Mouse (Mus musculus) CH12.LX (cell line): ENCODE measurements around the gene Trpc4ap. TPM values are rescaled to one million over a fixed set of nuclear protein-coding genes. Genes with fewer than 3 reads are reported as not detected.

ENCODE experiments used
- DNase-seq: peaks from one replicate; pipeline ENCODE4 v3.0.0-alpha.2; 2013; ENCODE audit errors: extremely low read depth
- H3K27ac ChIP-seq: 2 replicates; pipeline ENCODE4 v1.5.1; 2012; ENCODE audit warnings: low read depth, mild to moderate bottlenecking, control low read depth, moderate library complexity; ENCODE audit not compliant: insufficient read depth
- H3K27me3 ChIP-seq: replicated peaks from 2 replicates; pipeline ENCODE3; 2012; ENCODE audit warnings: inconsistent platforms
- H3K36me3 ChIP-seq, 2 experiments: replicated peaks in 1 of 2; 2 replicates each; pipeline versions ENCODE3 to v1.6.1; 2012; ENCODE audit warnings: inconsistent platforms in 1 of 2, low read length in 1 of 2, mild to moderate bottlenecking in 1 of 2, mixed read lengths in 1 of 2, moderate library complexity in 1 of 2; ENCODE audit not compliant: control insufficient read depth in 1 of 2, insufficient read depth in 1 of 2
- H3K4me1 ChIP-seq, 2 experiments: 2 replicates each; pipeline ENCODE4 v1.6.1; 2012; ENCODE audit warnings: inconsistent platforms in 1 of 2, moderate library complexity in 1 of 2; ENCODE audit not compliant: insufficient read depth in 2 of 2, control insufficient read depth in 1 of 2
- H3K4me2 ChIP-seq: 2 replicates; pipeline ENCODE4 v1.6.1; 2012; ENCODE audit warnings: low read depth, mild to moderate bottlenecking, control low read depth; ENCODE audit not compliant: poor library complexity, insufficient read depth, severe bottlenecking
- H3K4me3 ChIP-seq, 3 experiments: fragments of 150-350 bp in 1 of 3; sonication (generic) in 1 of 3; replicated peaks in 1 of 3; 2 replicates each; pipeline versions ENCODE3 to v1.5.1; 2011 to 2012; ENCODE audit warnings: low read depth in 2 of 3, low read length in 2 of 3, mild to moderate bottlenecking in 2 of 3, moderate library complexity in 2 of 3, control low read depth in 1 of 3, improper control_type of control experiment in 1 of 3, inconsistent platforms in 1 of 3, mixed read lengths in 1 of 3; ENCODE audit not compliant: poor library complexity in 1 of 3
- H3K79me2 ChIP-seq: replicated peaks from 2 replicates; pipeline ENCODE4 v1.6.1; 2012; ENCODE audit warnings: mild to moderate bottlenecking, moderate library complexity; ENCODE audit not compliant: control insufficient read depth, poor library complexity, insufficient read depth, severe bottlenecking; ENCODE audit errors: extremely low read depth
- H3K9ac ChIP-seq: 2 replicates; pipeline ENCODE4 v1.6.1; 2012; ENCODE audit warnings: low read depth, mild to moderate bottlenecking, control low read depth, moderate library complexity; ENCODE audit not compliant: insufficient read depth
- H3K9me3 ChIP-seq: replicated peaks from 2 replicates; pipeline ENCODE3; 2012; ENCODE audit warnings: low read length, inconsistent platforms, mixed read lengths
- BHLHE40 ChIP-seq: IDR thresholded peaks from 2 replicates; pipeline ENCODE4 v1.6.1; 2011; ENCODE audit warnings: mild to moderate bottlenecking, low read depth, low read length, improper control_type of control experiment
- E2F4 ChIP-seq: IDR thresholded peaks from 2 replicates; pipeline ENCODE4 v1.6.1; 2011; ENCODE audit warnings: low read depth, low read length, improper control_type of control experiment; ENCODE audit not compliant: insufficient replicate concordance
- ELF1 ChIP-seq: IDR thresholded peaks from 2 replicates; pipeline ENCODE4 v1.6.1; 2014; ENCODE audit warnings: low read depth, mild to moderate bottlenecking, inconsistent platforms, low read length, improper control_type of control experiment
- EP300 ChIP-seq: IDR thresholded peaks from 2 replicates; pipeline ENCODE4 v1.6.1; 2011; ENCODE audit warnings: low read length, improper control_type of control experiment
- GABPA ChIP-seq: IDR thresholded peaks from 2 replicates; pipeline ENCODE4 v1.6.1; 2012; ENCODE audit warnings: low read depth, low read length, improper control_type of control experiment, inconsistent platforms; ENCODE audit not compliant: insufficient replicate concordance
- JUN ChIP-seq: IDR thresholded peaks from 2 replicates; pipeline ENCODE4 v1.6.1; 2011; ENCODE audit warnings: low read depth, mild to moderate bottlenecking, low read length, improper control_type of control experiment, moderate library complexity; ENCODE audit not compliant: insufficient read depth
- KAT2A ChIP-seq: IDR thresholded peaks from 2 replicates; pipeline ENCODE4 v1.6.1; 2012; ENCODE audit warnings: low read length, improper control_type of control experiment, inconsistent platforms; ENCODE audit not compliant: insufficient replicate concordance
- MEF2A ChIP-seq: IDR thresholded peaks from 2 replicates; pipeline ENCODE4 v1.6.1; 2014; ENCODE audit warnings: low read depth, mild to moderate bottlenecking, inconsistent platforms, low read length, improper control_type of control experiment, borderline replicate concordance
- MXI1 ChIP-seq: IDR thresholded peaks from 2 replicates; pipeline ENCODE4 v1.6.1; 2011; ENCODE audit warnings: mild to moderate bottlenecking, low read depth, low read length, improper control_type of control experiment
- NRF1 ChIP-seq: IDR thresholded peaks from 2 replicates; pipeline ENCODE4 v1.6.1; 2014; ENCODE audit warnings: low read depth, mild to moderate bottlenecking, inconsistent platforms, low read length, improper control_type of control experiment, moderate library complexity
- PAX5 ChIP-seq: IDR thresholded peaks from 2 replicates; pipeline ENCODE4 v1.6.1; 2012; ENCODE audit warnings: low read length, inconsistent platforms, mixed read lengths
- POLR2A ChIP-seq: IDR thresholded peaks from 2 replicates; pipeline ENCODE4 v1.6.1; 2011; ENCODE audit warnings: low read depth, mild to moderate bottlenecking, improper control_type of control experiment, low read length
- POLR2AphosphoS2 ChIP-seq: IDR thresholded peaks from 2 replicates; pipeline ENCODE4 v1.6.1; 2011; ENCODE audit warnings: low read depth, low read length, improper control_type of control experiment
- RCOR1 ChIP-seq: conservative IDR thresholded peaks from 2 replicates; pipeline ENCODE4 v1.6.1; 2012; ENCODE audit warnings: low read depth, mild to moderate bottlenecking, inconsistent platforms, low read length, improper control_type of control experiment
- SMC3 ChIP-seq: IDR thresholded peaks from 2 replicates; pipeline ENCODE4 v1.6.1; 2011; ENCODE audit warnings: low read depth, low read length, improper control_type of control experiment
- TCF12 ChIP-seq: IDR thresholded peaks from 2 replicates; pipeline ENCODE4 v1.6.1; 2014; ENCODE audit warnings: low read depth, mild to moderate bottlenecking, inconsistent platforms, low read length, improper control_type of control experiment
- USF1 ChIP-seq: IDR thresholded peaks from 2 replicates; pipeline ENCODE4 v1.6.1; 2014; ENCODE audit warnings: low read depth, mild to moderate bottlenecking, inconsistent platforms, low read length, improper control_type of control experiment
- ZC3H11A ChIP-seq: IDR thresholded peaks from 2 replicates; pipeline ENCODE4 v1.6.1; 2012; ENCODE audit warnings: low read depth, mild to moderate bottlenecking, inconsistent platforms, low read length, improper control_type of control experiment
- ZKSCAN1 ChIP-seq: IDR thresholded peaks from 2 replicates; pipeline ENCODE4 v1.6.1; 2012; ENCODE audit warnings: low read depth, inconsistent platforms, low read length, improper control_type of control experiment, borderline replicate concordance
- ZMIZ1 ChIP-seq: IDR thresholded peaks from 2 replicates; pipeline ENCODE4 v1.6.1; 2012; ENCODE audit warnings: low read depth, mild to moderate bottlenecking, inconsistent platforms, low read length, improper control_type of control experiment
- ZNF384 ChIP-seq: IDR thresholded peaks from 2 replicates; pipeline ENCODE4 v1.6.1; 2012; ENCODE audit warnings: low read depth, low read length, improper control_type of control experiment, inconsistent platforms
- dilution Hi-C: fragments of 300-500 bp; cut with MboI; formaldehyde crosslinking; loops from 2 replicates; pipeline ENCODE4 v1.14.3; 2020; ENCODE audit warnings: low sequenced_read_pairs; ENCODE audit not compliant: extremely low pct_unique_long_range_greater_than_20kb, extremely low pct_ligation_motif_present
- in situ Hi-C: fragments of 300-500 bp; cut with MboI; formaldehyde crosslinking; loops from 3 replicates; pipeline ENCODE4 v1.14.3; 2019; ENCODE audit warnings: low sequenced_read_pairs, low pct_ligation_motif_present, low pct_unique_long_range_greater_than_20kb, mixed read lengths
- polyA plus RNA-seq: library from polyadenylated mRNA; unstranded; fragments of >175 nt; gene quantifications from 2 replicates; pipeline ENCODE4 v1.2.1, GENCODE M21; 2012; ENCODE audit warnings: low read depth; ENCODE audit not compliant: insufficient read length
- total RNA-seq, 2 experiments: library from RNA; depleted of rRNA; stranded (reverse); fragments of 300-350 nt in 1 of 2; fragments of >200 nt in 1 of 2; gene quantifications; 2 replicates each; pipeline ENCODE4 v1.2.3; 2012 to 2014

Gene Trpc4ap
- total and polyA plus RNA-seq, 3 experiments = 52.8 to 105 (median 55.8) TPM

DNA sequence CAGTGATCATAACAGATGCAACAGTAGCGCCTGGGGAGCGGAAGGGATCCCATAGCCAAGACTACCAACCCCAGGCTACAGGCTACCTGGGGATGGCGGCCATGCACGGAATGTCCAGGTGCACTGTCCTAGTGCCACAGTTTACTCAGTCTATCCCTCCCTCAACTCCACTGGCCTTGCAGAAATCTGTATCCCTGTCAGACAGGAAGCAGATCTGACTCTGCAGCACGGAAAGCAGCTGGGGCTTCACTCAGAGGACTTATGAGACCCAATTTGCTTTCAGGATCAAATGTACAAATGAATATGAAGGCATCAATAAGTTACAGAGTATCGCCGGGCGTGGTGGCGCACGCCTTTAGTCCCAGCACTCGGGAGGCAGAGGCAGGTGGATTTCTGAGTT lies 4.4 kb downstream of the Trpc4ap start:
- DNase-seq = no peak
- dilution Hi-C loops = no loop called here
- no peaks in the 10 kb centered on the region for H3K27me3 ChIP-seq
- H3K27ac ChIP-seq = no peak overlapping the region
- no peak overlapping the region for H3K4me2 ChIP-seq
- H3K4me3 ChIP-seq = no peak overlapping the region
- peaks cover 0 to 26% of the 10 kb centered on the region in 2 experiments for H3K36me3 ChIP-seq
- H3K79me2 ChIP-seq = peaks cover 37% of the 10 kb centered on the region
- H3K9me3 ChIP-seq = no peaks in the 10 kb centered on the region
- H3K9ac ChIP-seq = no peak overlapping the region
- no peak for TF ChIP-seq E2F4
- no peak for TF ChIP-seq KAT2A
- no peak for TF ChIP-seq EP300
- no peak for TF ChIP-seq POLR2A
- no peak for TF ChIP-seq SMC3
- no peak for TF ChIP-seq GABPA
- no peak for TF ChIP-seq ZMIZ1
- no peak for TF ChIP-seq BHLHE40
- no peak for TF ChIP-seq PAX5
- TF ChIP-seq ELF1 = no peak
- no peak for TF ChIP-seq JUN
- no peak for TF ChIP-seq MXI1
- TF ChIP-seq USF1 = no peak
- no peak for TF ChIP-seq ZKSCAN1
- in situ Hi-C loops = loop anchor here (25.0 kb wide), 1 partner anchor 250 kb away; the partner anchor contains the start of genes Gdf5, Gm15557 and Uqcc1
- H3K4me1 ChIP-seq = peaks cover 0 to 48% of the 10 kb centered on the region in 2 experiments; a peak in 2 of 4 replicates

- DNase-seq = no peak
- Histone ChIP-seq H3K27ac (no peak overlapping the region), H3K4me1 (peaks cover 0 to 53% of the 10 kb centered on the region in 2 experiments; a peak in 2 of 4 replicates)
These were observed 5.6 kb downstream of the Trpc4ap start for GRCm38 (mm10) chr2:155686572-155686971.

More at GRCm38 (mm10) chr2:155686572-155686971, 5.6 kb downstream of the Trpc4ap start:
- no peaks in the 10 kb centered on the region for H3K9me3 ChIP-seq
- no peak overlapping the region for H3K9ac ChIP-seq
- in situ Hi-C loops = loop anchor here (25.0 kb wide), 1 partner anchor 251 kb away; the partner anchor contains the start of genes Gdf5, Gm15557 and Uqcc1
- dilution Hi-C loops = no loop called here
- H3K4me3 ChIP-seq = no peak overlapping the region
- TF ChIP-seq ELF1 (no peak), POLR2AphosphoS2 (no peak), E2F4 (no peak), TCF12 (no peak), MEF2A (no peak), ZMIZ1 (no peak), ZC3H11A (no peak), ZKSCAN1 (no peak), ZNF384 (no peak), BHLHE40 (no peak), NRF1 (no peak), RCOR1 (no peak)
- peaks cover 0 to 26% of the 10 kb centered on the region in 2 experiments for H3K36me3 ChIP-seq
- no peaks in the 10 kb centered on the region for H3K27me3 ChIP-seq
- H3K79me2 ChIP-seq = peaks cover 34% of the 10 kb centered on the region
- no peak overlapping the region for H3K4me2 ChIP-seq
